Mouse (Mus musculus): ENCODE data around the gene Zfp518a. TPM values are rescaled to one million over a fixed set of nuclear protein-coding genes. Genes with fewer than 3 reads are reported as not detected.
A peak's percentile ranks its signal among the peaks of the same experiment; 100 is the strongest.

The Zfp518a gene
- total RNA-seq (2021), result 1 to 10 TPM; 8.3 to 9.1 TPM
- long read RNA-seq, experiment 1, full-length matches to known transcripts, result 1 of 2 reads
- long read RNA-seq, experiment 1, partial matches to known transcripts, result 0 of 2 reads
- long read RNA-seq, experiment 1, other reads (novel, unspliced or antisense), result 1 of 2 reads
- long read RNA-seq, experiment 2, partial matches to known transcripts, result 0 of 5 reads
- long read RNA-seq, experiment 2, other reads (novel, unspliced or antisense), result 5 of 5 reads

DNA sequence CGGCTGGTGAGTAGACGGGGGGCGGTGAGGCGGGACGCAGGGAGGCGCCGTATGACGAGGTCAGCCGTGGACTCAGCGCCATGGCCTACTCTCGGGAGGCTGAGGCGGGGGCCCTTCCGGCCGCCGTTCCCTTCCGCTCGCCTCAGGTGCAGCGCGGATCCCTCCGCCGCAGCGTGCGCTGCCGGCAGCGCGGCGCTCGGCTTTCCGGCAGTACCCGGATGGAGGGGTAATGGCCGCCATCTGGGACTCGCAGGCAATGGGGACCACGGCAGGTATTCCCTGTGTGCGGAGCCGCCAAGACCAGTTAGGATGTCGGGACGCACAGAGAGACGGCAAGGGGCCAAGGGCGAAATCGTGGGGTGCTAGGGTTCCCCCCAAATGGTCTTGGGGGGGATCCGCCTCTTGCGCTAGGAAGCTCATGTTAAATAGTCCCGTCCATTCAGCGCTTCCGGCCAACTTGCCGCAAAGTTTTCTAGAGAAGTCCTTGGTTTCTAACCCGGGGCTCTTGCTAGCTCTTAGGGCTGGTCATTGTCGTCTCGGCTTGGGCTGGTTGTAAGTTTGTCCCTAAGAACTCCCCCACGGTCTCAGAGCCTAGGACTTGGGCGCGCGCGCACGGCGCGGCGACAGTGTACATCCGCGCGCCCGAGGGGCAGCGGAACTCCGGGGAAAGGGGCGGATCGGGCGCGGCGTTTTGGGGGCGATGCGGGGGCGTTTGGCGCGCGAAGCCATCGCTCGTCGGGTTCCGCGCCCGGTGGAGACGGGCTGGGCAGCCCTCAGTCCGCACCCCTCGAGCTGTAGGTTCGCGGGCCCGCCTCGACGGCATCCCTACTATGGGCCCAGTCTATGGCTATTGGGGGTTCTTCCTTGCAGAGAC is at the start of gene Zfp518a:
Gene Zfp518a (plus strand): TSS at position 187 of the 874 bp plus-strand sequence.
- intact Hi-C loops (cut with DNase I), result loop anchor here (1.0 kb wide), 1 partner anchor 21 kb away; no protein-coding TSS in a partner anchor
- DNase-seq (ENCODE audit: low spot score in 2 of 2), result peak; percentile 86

DNA sequence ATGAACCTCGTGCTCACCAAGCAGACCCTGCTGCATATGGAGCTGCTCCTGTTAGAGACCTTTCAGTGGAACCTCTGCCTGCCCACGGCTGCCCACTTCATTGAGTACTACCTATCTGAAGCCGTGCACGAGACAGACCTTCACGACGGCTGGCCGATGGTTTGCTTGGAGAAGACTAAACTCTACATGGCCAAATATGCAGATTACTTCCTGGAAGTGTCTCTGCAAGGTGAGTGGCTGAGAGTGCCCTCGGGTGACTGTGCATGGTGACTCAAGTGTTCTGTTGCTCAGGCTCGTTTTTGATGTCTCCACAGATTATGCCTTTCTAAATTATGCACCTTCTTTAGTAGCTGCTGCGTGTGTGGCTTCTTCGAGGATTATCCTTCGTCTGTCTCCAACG is 49.8 kb upstream of the Zfp518a start:
- DNase-seq (ENCODE audit: low spot score in 2 of 2), result no peak
- intact Hi-C loops (cut with DNase I), result no loop called here

DNA sequence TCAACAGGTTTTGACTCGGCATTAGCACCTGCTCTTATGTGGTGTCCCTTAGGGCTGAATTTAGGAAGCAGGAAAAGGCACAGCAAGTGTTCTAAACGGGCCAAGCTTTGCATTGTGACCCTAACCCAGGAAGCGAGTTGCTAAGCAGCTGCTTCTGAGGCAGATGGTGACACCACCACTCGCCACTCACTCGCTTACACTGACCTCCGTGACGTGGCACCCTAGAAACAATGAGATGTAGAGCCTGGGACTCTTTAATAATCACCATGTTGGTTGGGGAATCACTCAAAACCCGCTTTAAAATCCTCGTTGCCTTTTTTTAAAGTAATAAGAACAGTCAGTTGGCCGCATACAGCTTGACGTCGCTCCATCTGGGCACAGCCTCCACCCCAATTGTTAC is 45.1 kb upstream of the Zfp518a start:
- no peak for DNase-seq (ENCODE audit: low spot score in 2 of 2)

DNA sequence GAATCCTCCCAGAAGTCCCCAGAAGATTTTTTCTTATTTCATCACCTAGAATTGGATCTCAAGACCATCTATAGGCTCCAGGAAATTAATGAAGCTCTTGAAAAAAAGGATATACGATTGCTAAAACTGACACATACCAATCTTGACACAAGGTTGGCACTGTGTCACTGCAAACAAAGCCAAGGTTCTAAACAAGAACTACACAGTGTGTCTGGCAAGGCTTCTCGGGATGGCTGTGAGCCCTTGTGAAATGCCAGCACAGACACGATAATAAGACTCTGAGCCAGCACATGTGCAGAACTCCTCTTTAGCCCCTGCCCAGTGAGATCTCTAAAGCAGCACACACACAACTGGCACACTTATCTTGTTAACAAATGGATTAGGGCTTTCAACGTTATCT is 35.0 kb upstream of the Zfp518a start:
- DNase-seq (ENCODE audit: low spot score in 2 of 2), result peak in 1 of 2 experiments; percentile 51
- intact Hi-C loops (cut with DNase I), result no loop called here

More for the DNA sequence above, 45.1 kb upstream of the Zfp518a start:
- intact Hi-C loops (cut with DNase I), result no loop called here

DNA sequence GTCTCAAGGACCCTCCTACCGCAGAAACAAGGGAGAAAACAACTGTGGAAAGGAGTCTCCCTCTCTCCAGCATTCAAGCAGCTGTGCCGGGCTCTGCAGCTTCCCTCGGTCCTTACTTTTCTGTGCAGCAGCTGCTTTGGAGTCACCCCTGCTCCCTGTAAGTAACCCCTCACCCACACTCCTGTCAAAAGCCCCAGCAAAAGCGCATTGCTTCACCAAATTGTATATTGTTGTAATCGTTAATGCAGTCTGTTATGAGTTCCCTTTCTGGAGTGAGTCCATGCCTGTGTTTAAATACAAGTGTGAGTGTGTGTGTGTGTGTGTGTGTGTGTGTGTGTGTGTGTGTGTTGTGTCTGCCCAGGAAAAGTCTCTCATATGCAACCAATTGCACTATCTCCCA is 26.2 kb upstream of the Zfp518a start:
- no peak for DNase-seq (ENCODE audit: low spot score in 2 of 2)
- intact Hi-C loops (cut with DNase I), result no loop called here

DNA sequence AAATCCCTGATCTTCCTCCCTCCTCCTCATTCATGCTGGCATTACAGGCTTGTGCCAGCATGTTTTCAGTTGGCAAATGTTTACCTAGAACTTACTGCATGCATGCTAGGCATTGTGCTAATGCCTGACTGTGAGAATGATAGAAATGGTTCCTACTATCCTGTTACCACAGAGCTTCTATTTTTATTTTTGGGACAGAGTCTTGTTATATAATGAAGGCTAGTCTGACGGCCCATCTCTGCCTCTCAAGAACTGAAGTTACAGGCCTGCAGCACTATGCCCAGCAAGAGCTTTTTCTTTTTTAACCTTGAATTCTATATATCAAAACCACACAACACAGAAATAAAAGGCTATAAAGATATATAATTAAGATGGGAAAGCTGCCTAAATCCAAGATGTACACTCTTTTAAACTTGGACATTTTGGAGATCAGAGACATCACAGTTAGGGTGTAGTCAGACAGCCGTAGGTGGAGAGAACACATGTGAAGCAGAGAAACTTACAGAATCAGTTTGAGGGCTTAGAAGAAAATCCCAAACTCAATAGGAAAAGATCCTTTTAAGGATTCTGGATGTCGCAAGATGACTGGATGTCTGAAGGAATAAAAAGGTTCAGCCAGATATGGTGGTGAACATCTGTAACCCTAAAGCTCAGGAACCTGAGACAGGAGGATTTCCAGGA is 24.9 kb upstream of the Zfp518a start:
- no peak for DNase-seq (ENCODE audit: low spot score in 2 of 2)
- intact Hi-C loops (cut with DNase I), result no loop called here

DNA sequence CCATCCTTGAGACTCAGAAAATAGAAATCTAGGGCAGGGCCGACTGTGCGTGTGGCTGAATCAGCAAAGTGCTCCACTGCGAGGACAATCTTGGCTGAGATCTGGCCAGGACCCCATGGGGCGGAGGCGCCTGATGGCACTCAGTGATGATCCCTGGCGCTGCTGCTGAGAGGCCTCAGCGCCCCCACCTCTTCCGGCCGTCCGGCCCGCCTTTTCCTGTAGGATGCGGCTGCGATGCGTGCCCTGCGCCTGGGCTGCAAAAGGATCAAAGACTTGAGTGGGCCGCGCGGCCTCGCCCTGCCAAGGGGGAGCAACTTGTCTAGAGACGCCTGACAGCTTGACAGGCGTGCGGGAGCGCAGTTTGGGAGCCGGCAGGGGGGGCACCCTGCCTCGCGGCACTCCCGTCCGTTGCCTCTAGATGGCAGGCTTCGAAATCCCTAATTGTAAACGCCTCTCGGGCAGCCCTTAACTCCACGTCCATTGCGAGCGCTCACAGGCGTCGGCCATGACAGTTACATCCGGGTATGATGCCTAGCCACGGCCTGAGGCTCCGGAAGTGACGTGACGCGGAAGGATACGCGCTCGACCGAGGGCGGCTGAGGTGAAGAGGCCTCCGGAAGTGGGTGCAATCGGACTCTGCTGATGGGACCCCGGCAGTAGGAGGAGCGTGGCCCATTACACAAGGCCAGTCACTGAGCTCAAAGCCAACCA is 21.4 kb upstream of the Zfp518a start:
- intact Hi-C loops (cut with DNase I), result loop anchor here (1.0 kb wide), 1 partner anchor 21 kb away; the partner anchor contains the start of gene Zfp518a
- peak; percentile 90 to 97 for DNase-seq (ENCODE audit: low spot score in 2 of 2)

DNA sequence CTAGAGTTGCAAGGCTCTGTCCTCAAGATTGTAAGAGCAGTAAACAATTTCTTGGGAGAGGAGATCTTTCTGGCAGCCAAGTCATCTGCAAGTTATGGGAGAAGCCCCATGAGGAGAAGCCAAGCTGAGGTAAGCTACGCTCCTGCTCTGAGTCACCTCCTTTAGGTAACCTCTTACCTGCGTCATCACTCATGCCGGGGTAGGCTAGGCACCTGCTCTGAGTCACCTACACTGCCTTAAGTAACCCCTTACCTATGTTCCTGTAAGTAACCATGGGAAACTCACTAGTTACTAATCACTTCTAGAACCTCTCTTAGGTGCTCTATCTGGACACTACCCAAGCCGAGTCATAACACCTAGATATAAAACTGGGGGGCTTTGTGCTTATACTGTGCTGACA is 12.8 kb upstream of the Zfp518a start:
- DNase-seq (ENCODE audit: low spot score in 2 of 2), result no peak
- intact Hi-C loops (cut with DNase I), result no loop called here

DNA sequence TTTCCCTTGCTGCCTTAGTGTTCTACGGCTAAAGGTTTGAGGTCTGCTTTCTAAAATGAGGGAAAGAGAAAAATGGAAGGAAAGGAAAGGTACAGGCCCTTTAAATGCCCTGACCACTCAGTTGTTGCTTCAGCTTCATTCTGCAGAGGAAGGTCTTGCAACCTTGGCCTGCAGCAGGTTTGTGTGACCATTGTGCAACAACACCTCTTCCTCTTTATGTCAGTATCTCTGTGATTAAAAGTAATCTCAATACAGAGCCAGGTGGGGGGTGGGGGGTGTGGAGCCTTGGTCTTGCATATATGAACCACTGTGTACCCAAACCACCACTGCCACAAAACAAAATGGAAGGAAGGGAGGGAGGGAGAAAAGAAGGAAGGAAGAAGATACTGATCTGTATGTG is 5.6 kb upstream of the Zfp518a start:
- intact Hi-C loops (cut with DNase I), result no loop called here

DNA sequence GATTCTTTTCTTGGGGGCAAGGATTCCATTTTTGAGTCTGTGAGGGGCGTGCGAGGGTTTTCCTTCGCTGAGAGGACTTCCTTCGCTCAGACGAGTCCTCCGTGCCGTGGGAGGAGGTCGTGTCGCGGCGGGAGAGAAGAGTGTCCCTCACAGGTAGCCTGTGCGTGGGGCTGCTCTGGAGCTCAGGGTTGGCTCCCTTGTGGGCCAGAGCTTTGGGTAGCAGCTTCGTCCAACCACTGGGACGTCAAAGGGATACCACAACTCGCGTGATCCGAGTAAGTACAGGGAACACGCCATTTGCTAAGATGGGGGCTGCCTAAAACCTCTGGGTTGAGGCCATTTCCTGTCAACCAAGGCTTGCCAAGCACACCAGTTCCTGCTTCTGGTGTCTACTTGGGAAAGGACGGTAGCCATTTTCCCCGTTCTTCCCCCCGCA is 416 bp upstream of the Zfp518a start:
- intact Hi-C loops (cut with DNase I), result loop anchor here (1.0 kb wide), 1 partner anchor 21 kb away; no protein-coding TSS in a partner anchor
- DNase-seq (ENCODE audit: low spot score in 2 of 2), result no peak

More for the DNA sequence above, 5.6 kb upstream of the Zfp518a start:
- no peak for DNase-seq (ENCODE audit: low spot score in 2 of 2)

DNA sequence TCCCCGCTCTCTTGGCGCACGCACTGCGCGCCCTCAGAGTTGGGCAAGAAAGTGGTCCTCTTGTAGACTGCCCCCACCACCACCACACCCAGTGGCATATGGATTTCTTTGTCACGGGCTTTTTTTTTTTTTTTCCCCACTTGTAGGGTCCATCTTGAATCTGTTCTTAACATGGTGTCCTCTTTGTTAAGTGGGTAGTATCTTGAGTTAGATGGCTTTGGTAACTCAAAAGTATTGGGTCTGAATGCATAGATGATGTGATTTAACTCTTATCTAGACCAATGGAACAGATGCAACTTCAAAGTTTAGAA is 843 bp downstream of the Zfp518a start:
- intact Hi-C loops (cut with DNase I), result no loop called here
- no peak for DNase-seq (ENCODE audit: low spot score in 2 of 2)

DNA sequence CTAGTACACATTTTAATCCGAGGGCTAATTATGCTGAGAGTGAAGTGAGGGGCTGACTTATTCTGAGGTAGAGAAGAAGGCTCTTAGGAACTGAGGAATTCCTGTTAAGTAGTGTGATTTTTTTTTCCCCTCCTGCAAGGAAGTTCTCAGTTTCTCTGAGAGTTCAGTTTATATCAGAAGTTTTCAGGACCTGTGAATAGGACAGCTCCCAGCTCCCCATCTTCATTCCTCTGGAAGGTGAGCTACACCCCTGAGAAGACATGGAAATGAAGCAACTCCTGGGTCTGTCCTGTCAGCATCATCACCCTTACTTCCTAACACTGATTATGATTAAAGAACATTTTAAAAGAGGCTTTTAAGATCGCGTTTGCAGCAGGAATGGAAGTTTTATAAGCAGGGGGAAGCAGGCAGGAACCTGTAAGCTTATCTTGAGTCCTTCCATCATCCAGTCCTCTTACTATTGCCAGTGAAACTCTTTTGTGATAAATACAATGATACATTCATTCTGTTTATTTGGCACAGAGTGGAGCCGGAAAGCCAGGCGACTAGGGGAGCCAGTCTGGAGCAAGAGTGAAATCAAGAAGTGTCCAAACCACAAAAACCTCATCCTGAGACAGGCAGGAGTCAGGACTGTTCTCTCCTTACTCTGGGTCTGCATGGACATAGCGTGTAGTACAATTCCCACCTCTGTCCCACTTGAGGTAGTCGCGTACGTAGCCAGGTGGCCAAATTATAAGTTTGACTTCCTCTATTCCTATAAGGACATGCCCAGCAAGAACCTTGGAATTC is 37.3 kb downstream of the Zfp518a start:
- intact Hi-C loops (cut with DNase I), result no loop called here
- no peak for DNase-seq (ENCODE audit: low spot score in 2 of 2)

DNA sequence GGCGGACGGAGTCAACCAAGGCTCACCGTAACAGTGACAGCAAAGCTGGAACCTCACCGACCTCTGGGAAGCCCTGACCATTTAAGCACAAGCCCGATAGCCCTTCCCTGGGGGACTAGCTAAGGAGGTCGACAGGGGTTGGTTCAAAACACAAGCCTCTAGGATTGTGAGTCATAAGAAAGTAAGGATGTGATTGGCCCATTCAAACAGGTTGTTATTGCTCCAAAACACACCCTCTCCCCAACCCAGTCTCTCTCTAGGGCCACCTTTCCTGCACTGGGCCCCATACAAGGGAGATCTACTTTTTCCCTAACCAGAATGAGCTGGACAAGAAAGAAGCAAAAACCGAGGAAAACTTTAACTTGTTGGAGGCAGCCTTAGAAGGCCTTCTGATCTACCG is 40.9 kb downstream of the Zfp518a start:
- intact Hi-C loops (cut with DNase I), result no loop called here
- DNase-seq (ENCODE audit: low spot score in 2 of 2), result no peak

DNA sequence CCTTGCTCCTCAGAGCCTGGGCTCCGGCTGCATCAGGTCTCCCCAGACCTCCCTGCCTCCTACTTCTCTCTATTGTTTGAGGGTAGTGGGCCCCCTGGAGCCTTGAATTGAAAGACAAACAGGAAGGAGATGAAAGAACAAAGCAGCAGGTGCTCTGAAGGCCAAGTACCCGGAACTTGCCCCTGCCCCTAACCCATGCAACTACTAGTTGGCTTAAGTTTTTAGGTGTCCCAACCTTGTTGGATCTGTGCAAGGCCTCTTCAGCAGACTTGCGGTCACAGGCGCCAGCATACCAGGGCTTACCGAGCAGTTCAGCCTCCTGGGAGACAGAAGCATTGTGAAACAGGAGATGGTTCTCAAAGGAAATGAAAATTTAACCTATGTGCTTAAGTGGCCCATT is 41.5 kb downstream of the Zfp518a start:
- no peak for DNase-seq (ENCODE audit: low spot score in 2 of 2)
- intact Hi-C loops (cut with DNase I), result no loop called here

DNA sequence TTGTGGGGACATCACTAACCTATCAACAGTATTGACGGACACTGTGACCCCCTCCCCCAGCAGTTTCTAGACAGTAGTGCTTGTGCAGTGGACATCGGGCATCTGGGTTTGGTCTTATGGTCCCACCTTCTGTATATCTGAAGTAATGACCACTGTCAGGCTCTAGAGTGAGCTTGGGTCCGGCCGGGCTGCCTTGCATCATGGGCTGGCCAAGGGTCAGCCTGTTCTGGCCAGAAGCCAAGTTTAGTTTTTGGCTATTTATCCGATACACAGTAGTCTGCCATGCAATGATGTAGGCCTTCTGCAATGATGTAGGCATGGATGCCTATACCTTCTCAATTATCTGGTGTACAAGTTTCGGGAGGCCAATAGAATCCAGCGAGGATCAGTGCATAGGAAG is 49.0 kb downstream of the Zfp518a start:
- intact Hi-C loops (cut with DNase I), result no loop called here
- DNase-seq (ENCODE audit: low spot score in 2 of 2), result no peak

DNA sequence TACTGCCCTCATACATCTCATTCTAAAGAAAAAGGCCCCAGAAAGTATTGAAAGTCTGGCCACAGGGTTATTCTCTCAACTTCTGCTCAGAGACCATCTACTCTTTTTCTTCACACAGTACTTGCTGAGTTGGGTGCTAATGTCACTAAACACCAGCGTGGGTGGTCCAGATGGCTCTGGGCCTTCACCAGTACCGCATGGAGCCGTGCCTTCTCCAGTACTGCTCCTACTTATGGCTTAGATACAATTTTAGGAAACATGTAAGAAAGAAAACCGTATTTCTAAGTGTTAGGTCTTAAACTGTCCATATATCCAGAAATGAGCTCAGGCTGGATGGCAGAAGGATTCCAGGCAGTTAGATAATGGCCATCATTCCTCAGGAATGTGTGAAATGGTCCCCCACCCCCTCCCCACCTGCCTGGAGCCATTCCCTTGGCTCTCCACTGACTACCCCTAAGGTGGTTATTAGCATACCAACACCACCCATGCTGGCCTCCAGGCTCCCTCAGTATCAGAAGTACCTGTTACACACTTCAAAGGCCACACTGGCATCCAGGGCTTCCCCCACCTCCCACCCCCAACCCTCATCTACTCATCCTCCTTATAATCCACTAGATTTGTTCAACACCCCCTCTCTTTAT is 52.6 kb downstream of the Zfp518a start:
- peak; percentile 20 to 30 for DNase-seq (ENCODE audit: low spot score in 2 of 2)
- intact Hi-C loops (cut with DNase I), result no loop called here

DNA sequence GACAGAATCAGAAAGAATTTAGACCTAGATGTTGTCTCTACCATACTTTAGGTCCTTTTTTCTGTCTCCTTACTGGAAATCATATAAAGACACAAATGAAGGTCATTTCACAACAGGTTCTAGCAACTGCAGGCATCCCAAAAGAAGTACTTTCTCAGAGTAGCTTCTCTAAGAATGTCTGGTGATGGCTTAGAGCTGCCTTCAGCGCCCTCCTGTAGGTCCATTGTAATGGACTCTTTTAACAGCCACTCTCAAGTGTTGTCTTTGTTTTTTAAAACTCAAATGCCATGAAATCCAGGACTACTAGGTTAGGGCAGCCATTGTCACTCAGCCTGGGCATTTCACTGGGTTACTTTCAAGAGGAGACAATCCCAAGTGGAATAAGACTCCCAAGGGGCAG is 64.5 kb downstream of the Zfp518a start:
- intact Hi-C loops (cut with DNase I), result no loop called here
- DNase-seq (ENCODE audit: low spot score in 2 of 2), result no peak

DNA sequence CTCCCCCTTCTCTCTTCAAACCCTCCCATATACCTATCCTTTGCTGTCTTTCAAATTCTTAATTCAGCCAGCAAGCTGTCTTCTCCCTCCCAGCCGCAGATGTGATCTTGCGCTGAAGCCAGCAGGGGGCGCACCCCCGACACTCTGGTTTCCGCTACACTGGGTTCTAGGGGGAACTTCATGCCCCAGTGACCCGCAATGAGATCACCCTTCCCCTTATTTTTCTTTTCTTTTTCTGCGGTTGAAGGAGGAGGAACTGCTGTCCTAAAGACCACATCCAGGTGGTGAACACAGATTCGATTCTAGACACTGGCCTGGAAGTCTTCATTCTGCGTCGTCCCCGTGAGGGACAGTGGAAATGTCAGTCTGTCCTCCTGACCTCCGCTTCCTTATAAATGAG is 68.5 kb downstream of the Zfp518a start:
- intact Hi-C loops (cut with DNase I), result loop anchor here (1.0 kb wide), 1 partner anchor 52 kb away; no protein-coding TSS in a partner anchor

More for the DNA sequence above, 68.5 kb downstream of the Zfp518a start:
- DNase-seq (ENCODE audit: low spot score in 2 of 2), result peak; percentile 42 to 62

All from left cerebral cortex, postnatal 14 days (tissue).